Mouse (Mus musculus) brain, embryonic 14.5 days (tissue): ENCODE data around the gene Kcne3.

ENCODE experiments used
- CTCF ChIP-seq: fragments of 200-500 bp; IDR thresholded peaks from 2 replicates; pipeline ENCODE4 v1.5.1; 2012; ENCODE audit warnings: inconsistent platforms, mild to moderate bottlenecking, moderate library complexity, borderline replicate concordance; ENCODE audit not compliant: insufficient read depth, insufficient read length; ENCODE audit errors: extremely low read depth
- POLR2A ChIP-seq: fragments of 200-500 bp; IDR thresholded peaks from 2 replicates; pipeline ENCODE4 v1.6.1; 2012; ENCODE audit warnings: mild to moderate bottlenecking, inconsistent platforms, borderline replicate concordance; ENCODE audit not compliant: poor library complexity, insufficient read depth, insufficient read length, severe bottlenecking; ENCODE audit errors: extremely low read depth

DNA sequence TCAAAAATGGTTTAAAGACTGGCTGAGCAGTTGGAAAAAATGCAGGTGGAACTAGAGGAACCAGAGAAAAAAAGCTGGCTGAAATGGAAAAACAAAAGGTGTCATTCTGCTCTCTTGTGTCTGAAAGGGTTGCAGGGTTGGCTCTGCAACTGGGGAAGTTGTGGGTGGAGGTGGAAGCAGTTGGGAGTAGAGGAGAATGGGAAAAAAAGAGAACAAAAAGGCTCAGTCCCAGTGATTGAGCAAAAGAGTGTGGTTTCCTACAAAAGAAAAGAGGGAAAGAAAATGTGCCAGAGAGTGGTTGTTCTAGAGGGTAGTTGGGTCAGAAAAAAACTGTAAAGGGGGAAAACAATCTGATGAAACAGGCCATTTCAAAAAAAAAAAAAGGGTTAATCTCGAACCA, 35.7 kb upstream of the Kcne3 start:
- TF ChIP-seq CTCF (no peak), POLR2A (no peak)
